Mouse (Mus musculus): ENCODE results near the gene Nrf1. TPM values are rescaled to one million over a fixed set of nuclear protein-coding genes. Genes with fewer than 3 reads are reported as not detected.

Gene Nrf1
- polyA plus RNA-seq, 1 experiment, result 33.1 TPM

- H3K4me1 ChIP-seq (ENCODE audit: control insufficient read depth, insufficient read depth, low read length), result no peaks in the 10 kb centered on the region
- H3K4me3 ChIP-seq (ENCODE audit: insufficient read depth, low read length), result no peak overlapping the region
- H3K27ac ChIP-seq (ENCODE audit: insufficient read depth, low read length), result no peak overlapping the region
- TF ChIP-seq POLR2A (IDR thresholded peaks at IDR 0.05; ENCODE audit: low read depth, low read length) (no peak), CTCF (IDR thresholded peaks at IDR 0.05; ENCODE audit: borderline replicate concordance, insufficient read depth, low read length) (no peak)
Measured at GRCm38 (mm10) chr6:30066746-30067145, 19.0 kb downstream of the Nrf1 start.

- no peaks in the 10 kb centered on the region for H3K4me1 ChIP-seq (ENCODE audit: control insufficient read depth, insufficient read depth, low read length)
- no peak overlapping the region for H3K27ac ChIP-seq (ENCODE audit: insufficient read depth, low read length)
- TF ChIP-seq CTCF (IDR thresholded peaks at IDR 0.05; ENCODE audit: borderline replicate concordance, insufficient read depth, low read length) (no peak), POLR2A (IDR thresholded peaks at IDR 0.05; ENCODE audit: low read depth, low read length) (no peak)
- H3K4me3 ChIP-seq (ENCODE audit: insufficient read depth, low read length), result no peak overlapping the region
Measured at GRCm38 (mm10) chr6:30072476-30072875, 24.7 kb downstream of the Nrf1 start.

- Histone ChIP-seq H3K4me1 (ENCODE audit: control insufficient read depth, insufficient read depth, low read length) (no peaks in the 10 kb centered on the region), H3K27ac (ENCODE audit: insufficient read depth, low read length) (no peak overlapping the region), H3K4me3 (ENCODE audit: insufficient read depth, low read length) (no peak overlapping the region)
- TF ChIP-seq CTCF (IDR thresholded peaks at IDR 0.05; ENCODE audit: borderline replicate concordance, insufficient read depth, low read length), result no peak
- TF ChIP-seq POLR2A (IDR thresholded peaks at IDR 0.05; ENCODE audit: low read depth, low read length), result no peak
Measured at GRCm38 (mm10) chr6:30078938-30079529, 31.2 kb downstream of the Nrf1 start.

- Histone ChIP-seq H3K27ac (ENCODE audit: insufficient read depth, low read length) (no peak overlapping the region), H3K4me1 (ENCODE audit: control insufficient read depth, insufficient read depth, low read length) (no peaks in the 10 kb centered on the region; the same call in 1 of the 2 replicates), H3K4me3 (ENCODE audit: insufficient read depth, low read length) (no peak overlapping the region)
- TF ChIP-seq POLR2A (IDR thresholded peaks at IDR 0.05; ENCODE audit: low read depth, low read length) (no peak), CTCF (IDR thresholded peaks at IDR 0.05; ENCODE audit: borderline replicate concordance, insufficient read depth, low read length) (no peak)
Measured at GRCm38 (mm10) chr6:30081339-30081738, 33.6 kb downstream of the Nrf1 start.

- H3K4me1 ChIP-seq (ENCODE audit: control insufficient read depth, insufficient read depth, low read length), result no peaks in the 10 kb centered on the region; the same call in 1 of the 2 replicates
- no peak overlapping the region for H3K27ac ChIP-seq (ENCODE audit: insufficient read depth, low read length)
- no peak for TF ChIP-seq CTCF (IDR thresholded peaks at IDR 0.05; ENCODE audit: borderline replicate concordance, insufficient read depth, low read length)
- no peak for TF ChIP-seq POLR2A (IDR thresholded peaks at IDR 0.05; ENCODE audit: low read depth, low read length)
- H3K4me3 ChIP-seq (ENCODE audit: insufficient read depth, low read length), result no peak overlapping the region
Measured at GRCm38 (mm10) chr6:30083307-30083706, 35.5 kb downstream of the Nrf1 start.

GRCm38 (mm10) chr6:30085351-30085750, 37.6 kb downstream of the Nrf1 start:
- Histone ChIP-seq H3K4me1 (ENCODE audit: control insufficient read depth, insufficient read depth, low read length) (no peaks in the 10 kb centered on the region; the same call in 1 of the 2 replicates), H3K4me3 (ENCODE audit: insufficient read depth, low read length) (no peak overlapping the region), H3K27ac (ENCODE audit: insufficient read depth, low read length) (no peak overlapping the region)
- TF ChIP-seq POLR2A (IDR thresholded peaks at IDR 0.05; ENCODE audit: low read depth, low read length) (no peak), CTCF (IDR thresholded peaks at IDR 0.05; ENCODE audit: borderline replicate concordance, insufficient read depth, low read length) (no peak)

GRCm38 (mm10) chr6:30091221-30091620, 43.4 kb downstream of the Nrf1 start:
- Histone ChIP-seq H3K4me3 (ENCODE audit: insufficient read depth, low read length) (no peak overlapping the region), H3K27ac (ENCODE audit: insufficient read depth, low read length) (no peak overlapping the region), H3K4me1 (ENCODE audit: control insufficient read depth, insufficient read depth, low read length) (no peaks in the 10 kb centered on the region)
- no peak for TF ChIP-seq POLR2A (IDR thresholded peaks at IDR 0.05; ENCODE audit: low read depth, low read length)
- TF ChIP-seq CTCF (IDR thresholded peaks at IDR 0.05; ENCODE audit: borderline replicate concordance, insufficient read depth, low read length), result no peak

GRCm38 (mm10) chr6:30092816-30093215, 45.0 kb downstream of the Nrf1 start:
- TF ChIP-seq CTCF (IDR thresholded peaks at IDR 0.05; ENCODE audit: borderline replicate concordance, insufficient read depth, low read length), result no peak
- TF ChIP-seq POLR2A (IDR thresholded peaks at IDR 0.05; ENCODE audit: low read depth, low read length), result no peak
- H3K4me3 ChIP-seq (ENCODE audit: insufficient read depth, low read length), result no peak overlapping the region
- no peak overlapping the region for H3K27ac ChIP-seq (ENCODE audit: insufficient read depth, low read length)

GRCm38 (mm10) chr6:30101773-30102415, 54.1 kb downstream of the Nrf1 start:
- H3K4me3 ChIP-seq (ENCODE audit: insufficient read depth, low read length), result no peak overlapping the region
- no peak overlapping the region for H3K27ac ChIP-seq (ENCODE audit: insufficient read depth, low read length)
- H3K4me1 ChIP-seq (ENCODE audit: control insufficient read depth, insufficient read depth, low read length), result peaks cover under 1% of the 10 kb centered on the region
- TF ChIP-seq CTCF (IDR thresholded peaks at IDR 0.05; ENCODE audit: borderline replicate concordance, insufficient read depth, low read length) (no peak), POLR2A (IDR thresholded peaks at IDR 0.05; ENCODE audit: low read depth, low read length) (no peak)

More at GRCm38 (mm10) chr6:30092816-30093215, 45.0 kb downstream of the Nrf1 start:
- H3K4me1 ChIP-seq (ENCODE audit: control insufficient read depth, insufficient read depth, low read length), result no peaks in the 10 kb centered on the region

- Histone ChIP-seq H3K4me3 (ENCODE audit: insufficient read depth, low read length) (no peak overlapping the region), H3K4me1 (ENCODE audit: control insufficient read depth, insufficient read depth, low read length) (peaks cover 3% of the 10 kb centered on the region), H3K27ac (ENCODE audit: insufficient read depth, low read length) (peak overlapping the region; percentile 67)
- no peak for TF ChIP-seq POLR2A (IDR thresholded peaks at IDR 0.05; ENCODE audit: low read depth, low read length)
- TF ChIP-seq CTCF (IDR thresholded peaks at IDR 0.05; ENCODE audit: borderline replicate concordance, insufficient read depth, low read length), result no peak
Measured at GRCm38 (mm10) chr6:30106091-30106490, 58.3 kb downstream of the Nrf1 start.

Measured in embryonic fibroblast, embryonic 13.5 days (primary cell).